Mouse (Mus musculus) liver, embryonic 16.5 days (tissue): Measurements from ENCODE around the gene Cited2. TPM values are rescaled to one million over a fixed set of nuclear protein-coding genes. Genes with fewer than 3 reads are reported as not detected.

Experiments used
- ATAC-seq: fragments of 200-750 bp; cut with Nextera tagmentation; 2 replicates; pipeline ENCODE4 v1.8.0; 2017; ENCODE audit warnings: low read depth, mild to moderate bottlenecking, moderate number of reproducible peaks, moderate library complexity
- H3K27ac ChIP-seq: fragments of 300-500 bp; sonication (generic); 2 replicates; pipeline ENCODE4 v1.5.1; 2014; ENCODE audit warnings: mild to moderate bottlenecking, low read length
- H3K27me3 ChIP-seq: fragments of 300-500 bp; sonication (generic); 2 replicates; pipeline ENCODE4 v1.6.1; 2014; ENCODE audit warnings: low read depth, low read length, mixed read lengths; ENCODE audit not compliant: control insufficient read depth, insufficient read depth
- H3K36me3 ChIP-seq: fragments of 300-500 bp; sonication (generic); 2 replicates; pipeline ENCODE4 v1.6.1; 2014; ENCODE audit warnings: mild to moderate bottlenecking; ENCODE audit not compliant: control insufficient read depth, insufficient read depth
- H3K4me1 ChIP-seq: fragments of 300-500 bp; sonication (generic); 2 replicates; pipeline ENCODE4 v1.6.1; 2014; ENCODE audit warnings: low read depth, low read length, mixed read lengths; ENCODE audit not compliant: control insufficient read depth
- H3K4me2 ChIP-seq: fragments of 300-500 bp; sonication (generic); 2 replicates; pipeline ENCODE4 v1.6.1; 2014; ENCODE audit warnings: low read depth, low read length, mixed read lengths
- H3K4me3 ChIP-seq: fragments of 300-500 bp; sonication (generic); 2 replicates; pipeline ENCODE4 v1.5.1; 2014; ENCODE audit warnings: low read depth, mild to moderate bottlenecking, low read length
- H3K9ac ChIP-seq: fragments of 300-500 bp; sonication (generic); 2 replicates; pipeline ENCODE4 v1.6.1; 2014; ENCODE audit warnings: low read depth, low read length
- H3K9me3 ChIP-seq: fragments of 300-500 bp; sonication (generic); replicated peaks from 2 replicates; pipeline ENCODE4 v1.6.1; 2016; ENCODE audit warnings: low read length; ENCODE audit not compliant: control insufficient read depth
- WGBS: fragments of 180-500 bp; shearing (Covaris S2); extraction: QIAGEN DNeasy Blood & Tissue Kit; methylation state at CpG from one replicate; pipeline ENCODE4 v1.1.7; 2014; ENCODE audit not compliant: insufficient replicate concordance; 5-methylcytosine and 5-hydroxymethylcytosine counted together
- polyA plus RNA-seq: library from polyadenylated mRNA; unstranded; fragments of >200 nt; fragmentation: Nextera tagmentation; extraction: Ambion mirVana; gene quantifications from 2 replicates; pipeline ENCODE4 v1.2.1, GENCODE M21; 2015

Cited2 gene
- polyA plus RNA-seq, 1 experiment from 2014 or later: 19.4 TPM

- no peaks in the 10 kb centered on the region for H3K4me1 ChIP-seq
- H3K27ac ChIP-seq: no peak overlapping the region
- no peak for ATAC-seq
- H3K9me3 ChIP-seq: no peaks in the 10 kb centered on the region
- no peaks in the 10 kb centered on the region for H3K36me3 ChIP-seq
- H3K4me2 ChIP-seq: no peak overlapping the region
- H3K9ac ChIP-seq: no peak overlapping the region
- 51% methylated on average over 4 of the region's 4 CpGs for WGBS
- H3K27me3 ChIP-seq: no peaks in the 10 kb centered on the region
- H3K4me3 ChIP-seq: no peak overlapping the region
Measured at GRCm38 (mm10) chr10:17689806-17690205, 33.2 kb upstream of the Cited2 start.

GRCm38 (mm10) chr10:17691709-17692108 lies 31.3 kb upstream of the Cited2 start:
- H3K4me1 ChIP-seq: no peaks in the 10 kb centered on the region
- H3K27ac ChIP-seq: no peak overlapping the region
- ATAC-seq: no peak
- no peaks in the 10 kb centered on the region for H3K27me3 ChIP-seq
- no peak overlapping the region for H3K9ac ChIP-seq
- no peak overlapping the region for H3K4me3 ChIP-seq
- no peak overlapping the region for H3K4me2 ChIP-seq
- WGBS: 33% methylated on average over 1 of the region's 1 CpGs
- H3K36me3 ChIP-seq: no peaks in the 10 kb centered on the region
- H3K9me3 ChIP-seq: no peaks in the 10 kb centered on the region

GRCm38 (mm10) chr10:17695801-17696200 lies 27.2 kb upstream of the Cited2 start:
- H3K27me3 ChIP-seq: no peaks in the 10 kb centered on the region
- ATAC-seq: no peak
- 71% methylated on average over 3 of the region's 3 CpGs for WGBS
- H3K36me3 ChIP-seq: no peaks in the 10 kb centered on the region
- no peak overlapping the region for H3K27ac ChIP-seq
- no peak overlapping the region for H3K4me3 ChIP-seq
- H3K4me1 ChIP-seq: no peaks in the 10 kb centered on the region
- H3K9ac ChIP-seq: no peak overlapping the region
- no peaks in the 10 kb centered on the region for H3K9me3 ChIP-seq
- H3K4me2 ChIP-seq: no peak overlapping the region

- no peak overlapping the region for H3K9ac ChIP-seq
- H3K27me3 ChIP-seq: no peaks in the 10 kb centered on the region
- H3K4me3 ChIP-seq: no peak overlapping the region
- H3K27ac ChIP-seq: no peak overlapping the region
- no peaks in the 10 kb centered on the region for H3K9me3 ChIP-seq
- WGBS: 45% methylated on average over 7 of the region's 7 CpGs
- no peaks in the 10 kb centered on the region for H3K36me3 ChIP-seq
- no peak for ATAC-seq
- H3K4me2 ChIP-seq: no peak overlapping the region
- no peaks in the 10 kb centered on the region for H3K4me1 ChIP-seq
Measured at GRCm38 (mm10) chr10:17697376-17698265, 25.4 kb upstream of the Cited2 start.

- Histone ChIP-seq H3K4me1 (no peaks in the 10 kb centered on the region; the same call in 1 of the 2 replicates), H3K4me3 (no peak overlapping the region), H3K27ac (no peak overlapping the region), H3K4me2 (no peak overlapping the region), H3K36me3 (no peaks in the 10 kb centered on the region), H3K9me3 (no peaks in the 10 kb centered on the region), H3K9ac (no peak overlapping the region), H3K27me3 (no peaks in the 10 kb centered on the region)
- 33% methylated on average over 4 of the region's 4 CpGs for WGBS
- no peak for ATAC-seq
Measured at GRCm38 (mm10) chr10:17705466-17705973, 17.5 kb upstream of the Cited2 start.

GRCm38 (mm10) chr10:17710753-17711152 lies 12.3 kb upstream of the Cited2 start:
- Histone ChIP-seq H3K27ac (no peak overlapping the region), H3K36me3 (no peaks in the 10 kb centered on the region), H3K9ac (no peak overlapping the region), H3K4me2 (no peak overlapping the region), H3K27me3 (no peaks in the 10 kb centered on the region), H3K4me1 (no peaks in the 10 kb centered on the region; the same call in 1 of the 2 replicates), H3K9me3 (no peaks in the 10 kb centered on the region), H3K4me3 (no peak overlapping the region)
- WGBS: 52% methylated on average over 3 of the region's 3 CpGs
- ATAC-seq: no peak

GRCm38 (mm10) chr10:17719009-17719570 lies 3.9 kb upstream of the Cited2 start:
- H3K4me3 ChIP-seq: no peak overlapping the region
- H3K27me3 ChIP-seq: no peaks in the 10 kb centered on the region
- H3K4me1 ChIP-seq: peaks cover 28% of the 10 kb centered on the region
- WGBS: 29% methylated on average over 4 of the region's 4 CpGs
- no peak overlapping the region for H3K27ac ChIP-seq
- H3K36me3 ChIP-seq: no peaks in the 10 kb centered on the region
- ATAC-seq: no peak
- no peaks in the 10 kb centered on the region for H3K9me3 ChIP-seq
- H3K9ac ChIP-seq: no peak overlapping the region
- H3K4me2 ChIP-seq: no peak overlapping the region

GRCm38 (mm10) chr10:17719646-17720045 lies 3.4 kb upstream of the Cited2 start:
- Histone ChIP-seq H3K27ac (no peak overlapping the region), H3K4me2 (no peak overlapping the region), H3K4me3 (no peak overlapping the region), H3K36me3 (no peaks in the 10 kb centered on the region), H3K9ac (no peak overlapping the region), H3K27me3 (no peaks in the 10 kb centered on the region), H3K9me3 (no peaks in the 10 kb centered on the region), H3K4me1 (peaks cover 30% of the 10 kb centered on the region)
- ATAC-seq: no peak
- WGBS: 73% methylated on average over 5 of the region's 5 CpGs
